Mouse (Mus musculus) cortical plate, adult 2 months (tissue): ENCODE measurements around the gene Slc37a2.

Experiments
- CTCF ChIP-seq: fragments of 200-500 bp; IDR thresholded peaks from 2 replicates; pipeline ENCODE4 v1.5.1; 2011; ENCODE audit warnings: mild to moderate bottlenecking, control low read depth, low read length; ENCODE audit not compliant: insufficient read depth; ENCODE audit errors: extremely low read depth
- POLR2A ChIP-seq: fragments of 200-500 bp; IDR thresholded peaks from 2 replicates; pipeline ENCODE4 v1.6.1; 2011; ENCODE audit warnings: mild to moderate bottlenecking, low read length, control low read depth; ENCODE audit not compliant: insufficient read depth; ENCODE audit errors: extremely low read depth

DNA sequence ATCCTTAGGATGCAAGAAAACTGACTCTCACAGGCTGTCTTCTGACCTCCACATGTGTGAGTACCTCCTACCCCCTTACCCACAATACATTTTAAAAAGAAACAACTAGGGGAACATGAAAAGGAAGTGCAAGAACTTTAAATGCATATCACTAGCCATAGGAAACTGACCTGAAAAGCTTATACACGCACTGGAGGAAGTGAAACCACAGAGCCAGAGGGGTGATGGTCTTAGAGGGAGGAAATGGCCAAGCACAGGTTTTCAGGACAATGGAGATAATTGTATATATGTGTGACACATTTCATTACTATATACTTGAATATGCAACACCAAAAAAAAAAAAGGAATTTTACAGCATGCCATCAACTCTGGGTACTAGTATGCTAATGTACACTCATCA is 46.2 kb upstream of the Slc37a2 start:
- no peak for TF ChIP-seq CTCF
- TF ChIP-seq POLR2A: no peak
